Mouse (Mus musculus) small intestine, adult 2 months (tissue): ENCODE data around the gene Fsip1. TPM values are rescaled to one million over a fixed set of nuclear protein-coding genes. Genes with fewer than 3 reads are reported as not detected.

Experiments
- H3K27ac ChIP-seq: fragments of 200-500 bp; 2 replicates; pipeline ENCODE4 v1.5.1; 2012; ENCODE audit warnings: low read depth, low read length, control low read depth, inconsistent platforms; ENCODE audit not compliant: insufficient read depth
- H3K27me3 ChIP-seq: fragments of 200-500 bp; 2 replicates; pipeline ENCODE4 v1.6.1; 2012; ENCODE audit warnings: mild to moderate bottlenecking, moderate library complexity, low read length, inconsistent platforms; ENCODE audit not compliant: control insufficient read depth, insufficient read depth
- H3K36me3 ChIP-seq: fragments of 200-500 bp; 2 replicates; pipeline ENCODE4 v1.6.1; 2012; ENCODE audit warnings: mild to moderate bottlenecking, low read length, control low read depth, inconsistent platforms; ENCODE audit not compliant: control insufficient read depth, insufficient read depth
- H3K4me1 ChIP-seq: fragments of 200-500 bp; 2 replicates; pipeline ENCODE4 v1.6.1; 2012; ENCODE audit warnings: low read length, inconsistent platforms, mixed read lengths; ENCODE audit not compliant: control insufficient read depth, insufficient read depth, insufficient read length
- H3K4me3 ChIP-seq: fragments of 200-500 bp; 2 replicates; pipeline ENCODE4 v1.5.1; 2012; ENCODE audit warnings: low read depth, mild to moderate bottlenecking, control low read depth, inconsistent platforms, low read length, moderate library complexity
- CTCF ChIP-seq: fragments of 200-500 bp; IDR thresholded peaks from 2 replicates; pipeline ENCODE4 v1.5.1; 2012; ENCODE audit warnings: low read depth, mild to moderate bottlenecking, control low read depth, inconsistent platforms, low read length, moderate library complexity, mixed read lengths; ENCODE audit not compliant: insufficient replicate concordance, insufficient read length; ENCODE audit errors: extremely low read depth
- POLR2A ChIP-seq: fragments of 200-500 bp; IDR thresholded peaks from 2 replicates; pipeline ENCODE4 v1.6.1; 2012; ENCODE audit warnings: low read depth, mild to moderate bottlenecking, control low read depth, inconsistent platforms, low read length, moderate library complexity
- WGBS: fragments of 180-500 bp; shearing (Covaris S2); methylation state at CpG from one replicate; pipeline ENCODE4 v1.1.7; 2018; 5-methylcytosine and 5-hydroxymethylcytosine counted together
- polyA plus RNA-seq: library from polyadenylated mRNA; depleted of rRNA; stranded (reverse); fragments of >200 nt; gene quantifications from 2 replicates; pipeline ENCODE4 v1.2.3, GENCODE M21; 2012

Fsip1 gene
- polyA plus RNA-seq, 1 experiment, result 0.05 TPM

- Histone ChIP-seq H3K36me3 (no peaks in the 10 kb centered on the region), H3K4me3 (no peak overlapping the region), H3K27me3 (no peaks in the 10 kb centered on the region), H3K4me1 (no peaks in the 10 kb centered on the region), H3K27ac (no peak overlapping the region)
- no peak for TF ChIP-seq CTCF
- TF ChIP-seq POLR2A, result no peak
These were observed 76.7 kb downstream of the Fsip1 start for GRCm38 (mm10) chr2:118179873-118180585.

GRCm38 (mm10) chr2:118179472-118179871 is 77.3 kb downstream of the Fsip1 start:
- 9% methylated on average over 8 of the region's 10 CpGs for WGBS
- H3K36me3 ChIP-seq, result no peaks in the 10 kb centered on the region
- no peaks in the 10 kb centered on the region for H3K27me3 ChIP-seq
- TF ChIP-seq CTCF (no peak), POLR2A (no peak)
- H3K4me1 ChIP-seq, result no peaks in the 10 kb centered on the region
- H3K27ac ChIP-seq, result no peak overlapping the region
- H3K4me3 ChIP-seq, result no peak overlapping the region

- H3K27me3 ChIP-seq, result no peaks in the 10 kb centered on the region
- WGBS, result 70% methylated on average over 10 of the region's 10 CpGs
- no peak overlapping the region for H3K27ac ChIP-seq
- no peaks in the 10 kb centered on the region for H3K36me3 ChIP-seq
- H3K4me3 ChIP-seq, result no peak overlapping the region
- no peaks in the 10 kb centered on the region for H3K4me1 ChIP-seq
- TF ChIP-seq CTCF, result no peak
- TF ChIP-seq POLR2A, result no peak
These were observed 82.0 kb downstream of the Fsip1 start for GRCm38 (mm10) chr2:118174558-118175383.

GRCm38 (mm10) chr2:118168225-118168624 is 88.5 kb downstream of the Fsip1 start:
- H3K4me1 ChIP-seq, result no peaks in the 10 kb centered on the region
- TF ChIP-seq POLR2A (no peak), CTCF (no peak)
- no peak overlapping the region for H3K27ac ChIP-seq
- no peaks in the 10 kb centered on the region for H3K27me3 ChIP-seq
- H3K36me3 ChIP-seq, result no peaks in the 10 kb centered on the region
- 58% methylated on average over 1 of the region's 1 CpGs for WGBS
- H3K4me3 ChIP-seq, result no peak overlapping the region

GRCm38 (mm10) chr2:118167731-118168130 is 89.0 kb downstream of the Fsip1 start:
- WGBS, result 65% methylated on average over 4 of the region's 4 CpGs
- no peaks in the 10 kb centered on the region for H3K4me1 ChIP-seq
- no peaks in the 10 kb centered on the region for H3K36me3 ChIP-seq
- no peaks in the 10 kb centered on the region for H3K27me3 ChIP-seq
- H3K4me3 ChIP-seq, result no peak overlapping the region
- no peak overlapping the region for H3K27ac ChIP-seq
- TF ChIP-seq POLR2A (no peak), CTCF (no peak)

GRCm38 (mm10) chr2:118165691-118166090 is 91.1 kb downstream of the Fsip1 start:
- Histone ChIP-seq H3K27me3 (no peaks in the 10 kb centered on the region), H3K4me3 (no peak overlapping the region), H3K36me3 (no peaks in the 10 kb centered on the region), H3K27ac (no peak overlapping the region), H3K4me1 (no peaks in the 10 kb centered on the region)
- TF ChIP-seq CTCF (no peak), POLR2A (no peak)
- WGBS, result 72% methylated on average over 2 of the region's 2 CpGs

- no peak for TF ChIP-seq POLR2A
- no peak for TF ChIP-seq CTCF
- WGBS, result 80% methylated on average over 6 of the region's 6 CpGs
These were observed 92.6 kb downstream of the Fsip1 start for GRCm38 (mm10) chr2:118164137-118164536.

More at GRCm38 (mm10) chr2:118164137-118164536, 92.6 kb downstream of the Fsip1 start:
- Histone ChIP-seq H3K4me3 (no peak overlapping the region), H3K4me1 (no peaks in the 10 kb centered on the region), H3K27me3 (no peaks in the 10 kb centered on the region), H3K27ac (no peak overlapping the region), H3K36me3 (no peaks in the 10 kb centered on the region)
